9 mouse cellular contexts compared by ENCODE assay signal in genomic region chr5:120134000-120134399, GRCm38 (mm10). TPM values are rescaled to one million over a fixed set of nuclear protein-coding genes. Genes with fewer than 3 reads are reported as not detected.
DNase-seq lines count a peak whose midpoint lies in the region; ATAC-seq and TF ChIP-seq lines count a peak whose summit lies in the region.
"Had no signal": no experiment of that assay in that cellular context is flagged by ENCODE, and none has a peak within 500 bp of the region (broad histone marks: within the 10 kb centered on the region; RNA-seq: fewer than 3 reads in every experiment).

No protein-coding gene starts in this region.

- TF ChIP-seq CTCF in kidney, adult 2 months (conservative IDR thresholded peaks at IDR 0.05; ENCODE audit: insufficient read depth, insufficient read length, low read depth, low read length): peak; percentile 81
- peak; percentile 79 to 92 (median 92) for TF ChIP-seq CTCF in MEL (IDR thresholded peaks at IDR 0.05 in 2 of 3, conservative IDR thresholded peaks at IDR 0.05 in 1 of 3; ENCODE audit: control insufficient read depth in 1 of 3, insufficient read depth in 1 of 3, low read depth in 2 of 3, low read length in 3 of 3, poor library complexity in 1 of 3, severe bottlenecking in 1 of 3)

- H3K4me2 ChIP-seq in limb, embryonic 11.5 days (ENCODE audit: low read depth, severe bottlenecking): no peak overlapping the region

- no peak for ATAC-seq in limb, embryonic 11.5 days (ENCODE audit: insufficient number of reproducible peaks, low FRiP score, low TSS enrichment, low read depth)

- TF ChIP-seq POLR2A in kidney, adult 2 months (IDR thresholded peaks at IDR 0.05; ENCODE audit: low read depth, low read length): no peak
- no peak for TF ChIP-seq POLR2A in MEL (IDR thresholded peaks at IDR 0.05; ENCODE audit: control insufficient read depth in 1 of 2, insufficient read depth in 1 of 2, low read depth in 1 of 2, low read length in 2 of 2, poor library complexity in 1 of 2)

- no peaks in the 10 kb centered on the region for H3K27me3 ChIP-seq in kidney, adult 2 months (replicated peaks; ENCODE audit: control insufficient read depth, insufficient read depth, low read length)
- no peaks in the 10 kb centered on the region for H3K27me3 ChIP-seq in MEL (ENCODE audit: control insufficient read depth in 1 of 2, insufficient read depth in 2 of 2, low read length in 2 of 2)
- H3K27me3 ChIP-seq in limb, embryonic 11.5 days (ENCODE audit: control insufficient read depth, insufficient read depth, low read length): no peaks in the 10 kb centered on the region

- H3K36me3 ChIP-seq in kidney, adult 2 months (ENCODE audit: control insufficient read depth, insufficient read depth, low read length): no peaks in the 10 kb centered on the region
- peaks cover 2 to 40% of the 10 kb centered on the region in 2 experiments; a peak in 3 of 4 replicates for H3K36me3 ChIP-seq in MEL (ENCODE audit: control insufficient read depth in 1 of 2, insufficient read depth in 2 of 2, low read length in 2 of 2)
- peaks cover 18% of the 10 kb centered on the region for H3K36me3 ChIP-seq in limb, embryonic 11.5 days (ENCODE audit: control insufficient read depth, insufficient read depth, low read length)

- no peak overlapping the region for H3K27ac ChIP-seq in kidney, adult 2 months (ENCODE audit: insufficient read depth, low read depth, low read length)
- H3K27ac ChIP-seq in MEL (ENCODE audit: control insufficient read depth, low read depth, low read length): no peak overlapping the region
- no peak overlapping the region for H3K27ac ChIP-seq in limb, embryonic 11.5 days (replicated peaks; ENCODE audit: low read depth, low read length)
- H3K27ac ChIP-seq: macrophage had no signal

- peaks cover 3% of the 10 kb centered on the region; the same call in 1 of the 2 replicates for H3K4me1 ChIP-seq in kidney, adult 2 months (ENCODE audit: control insufficient read depth, insufficient read depth, low read length)
- peaks cover 20 to 47% of the 10 kb centered on the region in 2 experiments for H3K4me1 ChIP-seq in MEL (ENCODE audit: control insufficient read depth in 1 of 2, insufficient read depth in 2 of 2, low read length in 2 of 2)
- no peaks in the 10 kb centered on the region for H3K4me1 ChIP-seq in limb, embryonic 11.5 days (ENCODE audit: control insufficient read depth, insufficient read depth, low read length)

- no peaks in the 10 kb centered on the region for H3K9me3 ChIP-seq in MEL (replicated peaks; ENCODE audit: insufficient read depth, low read length)
- H3K9me3 ChIP-seq in limb, embryonic 11.5 days (ENCODE audit: control insufficient read depth, low read length): no peaks in the 10 kb centered on the region

- H3K4me3 ChIP-seq in kidney, adult 2 months (ENCODE audit: insufficient read depth, low read depth, low read length): no peak overlapping the region
- no peak overlapping the region for H3K4me3 ChIP-seq in MEL (ENCODE audit: control insufficient read depth in 1 of 2, insufficient read depth in 1 of 2, low read depth in 2 of 2, low read length in 2 of 2)
- no peak overlapping the region for H3K4me3 ChIP-seq in limb, embryonic 11.5 days (ENCODE audit: low read depth, low read length)

- no peak for TF ChIP-seq EP300 in MEL (IDR thresholded peaks at IDR 0.05; ENCODE audit: low read depth in 1 of 2, low read length in 2 of 2)

- H3K79me2 ChIP-seq in MEL (ENCODE audit: control insufficient read depth, insufficient read depth, low read length, poor library complexity): peaks cover 4% of the 10 kb centered on the region

- WGBS in kidney, adult 2 months: 50% methylated on average over 6 of the region's 6 CpGs
- WGBS in limb, embryonic 11.5 days: 38% methylated on average over 6 of the region's 6 CpGs

- no peak overlapping the region for H3K9ac ChIP-seq in MEL (ENCODE audit: control insufficient read depth, low read depth, low read length, poor library complexity, severe bottlenecking)
- no peak overlapping the region for H3K9ac ChIP-seq in limb, embryonic 11.5 days (ENCODE audit: low read length)

- no peak; the same call in 1 of the 2 replicates for TF ChIP-seq RAD21 in MEL (IDR thresholded peaks at IDR 0.05; ENCODE audit: low read depth, low read length)

- peak; percentile 32 for DNase-seq in kidney, adult 2 months
- DNase-seq in kidney, adult 11 months: no peak
- peak; percentile 63 for DNase-seq in MEL (ENCODE audit: low read depth, low spot score)
- DNase-seq in cerebellum, adult 9-10 months: peak; percentile 51
- DNase-seq in heart, postnatal 4 days: peak; percentile 70
- peak; percentile 72 for DNase-seq in limb, embryonic 11.5 days (ENCODE audit: low spot score)
- peak; percentile 77 for DNase-seq in retina, embryonic 14.5 days (ENCODE audit: low spot score)
- DNase-seq in yolk sac, embryonic 10.5 days (ENCODE audit: low spot score): peak; percentile 23

TF ChIP-seq in MEL, 35 proteins besides CTCF, POLR2A, EP300 and RAD21:
- TF ChIP-seq SMC3 (IDR thresholded peaks at IDR 0.05; ENCODE audit: low read depth, low read length) (peak; percentile 35), CHD1 (IDR thresholded peaks at IDR 0.05; ENCODE audit: low read depth, low read length) (no peak)
TF ChIP-seq in MEL: peak in this region for 1.

RNA-seq across cellular contexts. Expression of gene Rbm19, which starts 17.7 kb away (rescaled TPM):
- 10.7 and 12.1 TPM in 2 replicates for polyA plus RNA-seq in kidney, adult 2 months (2012; rRNA removed)
- 57.1 and 66.3 TPM in 2 replicates for total RNA-seq in MEL (2012; rRNA removed)
- polyA plus RNA-seq in MEL (2012; ENCODE audit: insufficient read depth in 1 of 2, insufficient read length in 2 of 2, low read depth in 1 of 2, low replicate concordance in 2 of 2, missing spikeins in 1 of 2): 10 to 100 TPM in 1 of 2 experiments, not detected in 1; 74.3 TPM
- total RNA-seq in heart, postnatal 4 days (2021): 10 to 100 TPM; 18.4 to 21.7 TPM
- polyA plus RNA-seq in limb, embryonic 11.5 days (2014; fragmentation: Nextera tagmentation; extraction: Ambion mirVana): 22.5 and 24.2 TPM in 2 replicates
